Mouse (Mus musculus): Measurements from ENCODE around the gene Cerkl. TPM values are rescaled to one million over a fixed set of nuclear protein-coding genes. Genes with fewer than 3 reads are reported as not detected.

Cerkl gene
- polyA plus RNA-seq, 1 experiment from 2014 or later, result 0.64 TPM

DNA sequence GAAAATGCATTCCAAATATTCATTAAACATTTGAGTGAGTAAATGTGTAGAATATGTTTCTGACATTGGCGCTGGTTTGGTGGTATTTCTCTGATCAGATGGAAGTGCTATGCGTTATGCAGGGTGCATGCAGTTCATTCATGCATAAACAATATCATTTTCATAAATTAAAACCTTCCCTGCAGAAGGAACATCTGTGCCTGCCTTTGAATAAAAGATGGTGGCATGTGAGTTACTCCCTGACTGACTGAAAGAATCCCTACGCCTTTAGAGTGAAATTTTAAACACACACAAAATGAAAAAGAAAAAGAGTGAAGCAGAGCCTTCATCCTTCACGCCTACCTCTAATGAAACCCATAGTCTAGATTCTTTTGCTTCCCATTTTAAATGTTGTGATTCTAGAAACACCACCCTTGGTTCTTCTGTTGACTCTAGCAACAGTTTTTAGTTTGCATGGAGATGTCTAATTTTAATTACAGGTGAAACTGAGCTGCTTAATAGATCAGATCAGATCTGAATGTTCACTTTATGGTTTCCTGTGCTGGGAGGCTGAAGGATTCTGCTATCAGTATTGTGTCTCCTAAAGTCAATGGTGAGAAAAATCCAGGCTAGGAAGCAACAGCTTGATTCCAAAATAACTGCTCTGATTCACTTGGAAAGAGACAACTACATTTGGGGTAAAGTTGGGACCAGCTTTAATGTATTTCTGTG, 5.7 kb downstream of the Cerkl start:
- ATAC-seq (replicated peaks; ENCODE audit: low FRiP score, low TSS enrichment, low read depth) (no peak), DNase-seq (ENCODE audit: low spot score) (no peak)
- Histone ChIP-seq H3K4me1 (replicated peaks; ENCODE audit: control insufficient read depth, insufficient read depth, low read length) (0 out of 2 replicates have a peak, but pooled peaks cover 2% of the 10 kb centered on the region), H3K27ac (ENCODE audit: low read depth) (no peak overlapping the region), H3K4me2 (ENCODE audit: low read length) (no peak overlapping the region), H3K9me3 (ENCODE audit: control insufficient read depth, low read length) (no peaks in the 10 kb centered on the region), H3K27me3 (replicated peaks; ENCODE audit: control insufficient read depth, insufficient read depth, low read length) (peaks cover 41% of the 10 kb centered on the region), H3K36me3 (ENCODE audit: control insufficient read depth, insufficient read depth, low read length) (no peaks in the 10 kb centered on the region), H3K9ac (ENCODE audit: low read length) (no peak overlapping the region), H3K4me3 (ENCODE audit: low read depth, low read length) (no peak overlapping the region)
- WGBS, result 62% methylated on average over 4 of the region's 4 CpGs

DNA sequence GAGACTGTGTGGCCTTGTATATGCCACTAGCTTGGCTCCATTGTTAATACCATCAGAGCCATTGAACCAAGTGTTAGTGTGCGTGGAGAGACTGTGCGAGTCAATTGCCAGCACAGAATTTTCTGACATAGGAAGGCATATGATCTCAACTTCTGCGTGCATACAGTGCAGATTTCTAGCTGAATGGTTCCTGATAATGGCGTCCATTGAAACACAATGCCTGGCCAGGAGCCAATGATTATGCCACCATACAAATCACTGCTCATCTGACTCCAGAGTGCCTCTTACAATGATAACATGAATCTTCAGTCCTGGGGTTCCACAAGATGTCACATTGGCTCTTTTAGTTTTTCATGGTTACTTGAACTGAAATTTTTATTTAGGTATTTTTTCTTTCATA, 7.2 kb downstream of the Cerkl start:
- no peak for ATAC-seq (replicated peaks; ENCODE audit: low FRiP score, low TSS enrichment, low read depth)
- no peaks in the 10 kb centered on the region for H3K4me1 ChIP-seq (replicated peaks; ENCODE audit: control insufficient read depth, insufficient read depth, low read length)
- 81% methylated on average over 4 of the region's 4 CpGs for WGBS
- H3K4me2 ChIP-seq (ENCODE audit: low read length), result no peak overlapping the region
- H3K9me3 ChIP-seq (ENCODE audit: control insufficient read depth, low read length), result no peaks in the 10 kb centered on the region
- H3K36me3 ChIP-seq (ENCODE audit: control insufficient read depth, insufficient read depth, low read length), result no peaks in the 10 kb centered on the region
- H3K27me3 ChIP-seq (replicated peaks; ENCODE audit: control insufficient read depth, insufficient read depth, low read length), result peaks cover 27% of the 10 kb centered on the region
- H3K4me3 ChIP-seq (ENCODE audit: low read depth, low read length), result no peak overlapping the region
- no peak overlapping the region for H3K9ac ChIP-seq (ENCODE audit: low read length)
- DNase-seq (ENCODE audit: low spot score), result no peak
- no peak overlapping the region for H3K27ac ChIP-seq (ENCODE audit: low read depth)

DNA sequence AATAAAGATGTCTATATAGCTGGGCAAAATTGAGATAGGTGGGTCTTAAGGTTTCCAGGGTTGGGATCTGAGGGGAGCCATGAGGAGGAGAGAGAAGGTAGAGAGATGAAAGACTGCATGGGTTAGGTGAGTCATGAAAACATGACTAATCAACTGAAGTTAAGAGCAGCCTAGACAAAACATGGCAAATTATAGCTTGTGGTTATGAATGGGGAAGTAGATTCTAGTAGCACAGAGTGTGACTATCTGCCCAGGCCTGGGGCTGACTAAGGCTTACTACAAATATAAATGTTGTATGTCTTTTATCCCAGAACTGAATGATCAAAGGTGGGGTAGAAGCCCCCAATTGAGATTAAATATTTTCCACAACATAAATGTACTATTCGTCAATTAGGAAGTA, 9.4 kb downstream of the Cerkl start:
- ATAC-seq (replicated peaks; ENCODE audit: low FRiP score, low TSS enrichment, low read depth), result no peak
- no peak overlapping the region for H3K9ac ChIP-seq (ENCODE audit: low read length)
- H3K27me3 ChIP-seq (replicated peaks; ENCODE audit: control insufficient read depth, insufficient read depth, low read length), result peaks cover 11% of the 10 kb centered on the region
- H3K4me3 ChIP-seq (ENCODE audit: low read depth, low read length), result no peak overlapping the region
- DNase-seq (ENCODE audit: low spot score), result no peak
- no peaks in the 10 kb centered on the region for H3K4me1 ChIP-seq (replicated peaks; ENCODE audit: control insufficient read depth, insufficient read depth, low read length)
- H3K27ac ChIP-seq (ENCODE audit: low read depth), result no peak overlapping the region
- 87% methylated on average over 1 of the region's 1 CpGs for WGBS
- H3K9me3 ChIP-seq (ENCODE audit: control insufficient read depth, low read length), result no peaks in the 10 kb centered on the region
- no peaks in the 10 kb centered on the region for H3K36me3 ChIP-seq (ENCODE audit: control insufficient read depth, insufficient read depth, low read length)
- H3K4me2 ChIP-seq (ENCODE audit: low read length), result no peak overlapping the region

DNA sequence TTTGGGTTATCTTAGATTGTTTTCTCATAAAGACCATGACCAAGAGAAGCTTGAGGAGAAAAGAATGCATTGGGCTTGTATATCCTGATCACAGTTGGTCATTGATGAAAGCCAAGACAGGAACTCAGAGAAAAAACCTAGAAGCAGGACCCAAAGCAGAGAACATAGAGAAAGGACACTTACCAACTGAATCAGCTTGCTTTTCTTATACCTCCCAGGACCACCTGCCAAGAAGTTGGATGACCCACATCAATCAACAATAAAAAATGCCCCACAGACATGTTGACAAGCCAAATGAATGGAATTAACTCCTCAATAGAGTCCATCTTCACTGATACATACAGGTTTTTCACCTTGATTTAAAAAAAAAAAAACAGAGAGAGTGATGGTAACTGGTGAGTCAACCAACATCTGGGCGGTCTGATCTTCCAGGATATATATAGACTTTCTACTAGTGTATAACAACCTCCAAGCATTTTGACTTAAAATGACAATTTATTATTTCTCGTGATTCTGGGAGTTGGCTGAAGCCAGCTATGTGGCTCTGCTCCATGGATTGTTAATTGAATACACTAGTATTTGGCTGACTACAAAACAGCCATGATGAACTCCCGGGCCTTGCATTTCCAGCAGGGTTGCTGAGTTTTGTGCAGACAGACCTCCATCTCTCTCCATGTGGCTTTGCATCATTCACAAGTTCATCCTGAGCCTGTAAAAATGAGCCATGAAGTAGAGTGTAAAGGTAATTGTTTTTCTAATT, 12.5 kb downstream of the Cerkl start:
- WGBS, result 91% methylated on average over 3 of the region's 3 CpGs
- ATAC-seq (replicated peaks; ENCODE audit: low FRiP score, low TSS enrichment, low read depth), result no peak

GRCm38 (mm10) chr2:79443401-79443800, 13.2 kb downstream of the Cerkl start:
- Histone ChIP-seq H3K9ac (ENCODE audit: low read length) (no peak overlapping the region), H3K27me3 (replicated peaks; ENCODE audit: control insufficient read depth, insufficient read depth, low read length) (no peaks in the 10 kb centered on the region), H3K4me2 (ENCODE audit: low read length) (no peak overlapping the region), H3K36me3 (ENCODE audit: control insufficient read depth, insufficient read depth, low read length) (no peaks in the 10 kb centered on the region), H3K4me3 (ENCODE audit: low read depth, low read length) (no peak overlapping the region), H3K27ac (ENCODE audit: low read depth) (no peak overlapping the region), H3K4me1 (replicated peaks; ENCODE audit: control insufficient read depth, insufficient read depth, low read length) (no peaks in the 10 kb centered on the region), H3K9me3 (ENCODE audit: control insufficient read depth, low read length) (no peaks in the 10 kb centered on the region)
- no peak for ATAC-seq (replicated peaks; ENCODE audit: low FRiP score, low TSS enrichment, low read depth)
- 88% methylated on average over 2 of the region's 2 CpGs for WGBS
- no peak for DNase-seq (ENCODE audit: low spot score)

More for the DNA sequence above, 12.5 kb downstream of the Cerkl start:
- Histone ChIP-seq H3K27me3 (replicated peaks; ENCODE audit: control insufficient read depth, insufficient read depth, low read length) (no peaks in the 10 kb centered on the region), H3K4me3 (ENCODE audit: low read depth, low read length) (no peak overlapping the region), H3K4me2 (ENCODE audit: low read length) (no peak overlapping the region), H3K9me3 (ENCODE audit: control insufficient read depth, low read length) (no peaks in the 10 kb centered on the region), H3K36me3 (ENCODE audit: control insufficient read depth, insufficient read depth, low read length) (no peaks in the 10 kb centered on the region), H3K4me1 (replicated peaks; ENCODE audit: control insufficient read depth, insufficient read depth, low read length) (no peaks in the 10 kb centered on the region), H3K9ac (ENCODE audit: low read length) (no peak overlapping the region), H3K27ac (ENCODE audit: low read depth) (no peak overlapping the region)
- DNase-seq (ENCODE audit: low spot score), result no peak

DNA sequence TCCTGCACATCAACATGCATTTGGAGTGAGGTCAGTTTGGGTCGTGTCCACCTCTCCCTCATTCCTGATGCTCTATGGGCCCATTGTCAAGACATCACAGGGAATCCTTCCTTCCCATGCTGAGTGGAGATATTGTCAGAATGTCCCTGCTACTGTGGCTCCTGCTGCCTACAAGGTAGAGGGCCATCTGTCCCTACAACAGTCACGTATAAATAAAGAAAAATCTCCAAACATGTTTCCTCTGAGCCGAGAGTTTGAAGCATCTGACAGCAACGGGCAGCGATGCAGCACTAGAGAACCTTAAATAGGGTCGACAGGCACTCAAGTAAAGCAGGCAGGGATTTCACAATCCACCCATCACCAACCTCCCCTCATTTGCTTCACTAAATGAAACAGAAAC, 13.7 kb downstream of the Cerkl start:
- H3K4me2 ChIP-seq (ENCODE audit: low read length), result no peak overlapping the region
- H3K9me3 ChIP-seq (ENCODE audit: control insufficient read depth, low read length), result no peaks in the 10 kb centered on the region
- no peak overlapping the region for H3K9ac ChIP-seq (ENCODE audit: low read length)
- no peak for DNase-seq (ENCODE audit: low spot score)
- H3K4me3 ChIP-seq (ENCODE audit: low read depth, low read length), result no peak overlapping the region
- 79% methylated on average over 6 of the region's 6 CpGs for WGBS
- no peaks in the 10 kb centered on the region for H3K36me3 ChIP-seq (ENCODE audit: control insufficient read depth, insufficient read depth, low read length)
- no peak for ATAC-seq (replicated peaks; ENCODE audit: low FRiP score, low TSS enrichment, low read depth)
- no peak overlapping the region for H3K27ac ChIP-seq (ENCODE audit: low read depth)
- H3K4me1 ChIP-seq (replicated peaks; ENCODE audit: control insufficient read depth, insufficient read depth, low read length), result no peaks in the 10 kb centered on the region
- H3K27me3 ChIP-seq (replicated peaks; ENCODE audit: control insufficient read depth, insufficient read depth, low read length), result no peaks in the 10 kb centered on the region

- Histone ChIP-seq H3K9ac (ENCODE audit: low read length) (no peak overlapping the region), H3K4me1 (replicated peaks; ENCODE audit: control insufficient read depth, insufficient read depth, low read length) (no peaks in the 10 kb centered on the region), H3K4me3 (ENCODE audit: low read depth, low read length) (no peak overlapping the region), H3K4me2 (ENCODE audit: low read length) (no peak overlapping the region), H3K36me3 (ENCODE audit: control insufficient read depth, insufficient read depth, low read length) (no peaks in the 10 kb centered on the region), H3K27ac (ENCODE audit: low read depth) (no peak overlapping the region), H3K27me3 (replicated peaks; ENCODE audit: control insufficient read depth, insufficient read depth, low read length) (no peaks in the 10 kb centered on the region), H3K9me3 (ENCODE audit: control insufficient read depth, low read length) (no peaks in the 10 kb centered on the region)
- ATAC-seq (replicated peaks; ENCODE audit: low FRiP score, low TSS enrichment, low read depth) (no peak), DNase-seq (ENCODE audit: low spot score) (no peak)
- 94% methylated on average over 2 of the region's 2 CpGs for WGBS
These were observed 14.4 kb downstream of the Cerkl start for GRCm38 (mm10) chr2:79442227-79442626.

DNA sequence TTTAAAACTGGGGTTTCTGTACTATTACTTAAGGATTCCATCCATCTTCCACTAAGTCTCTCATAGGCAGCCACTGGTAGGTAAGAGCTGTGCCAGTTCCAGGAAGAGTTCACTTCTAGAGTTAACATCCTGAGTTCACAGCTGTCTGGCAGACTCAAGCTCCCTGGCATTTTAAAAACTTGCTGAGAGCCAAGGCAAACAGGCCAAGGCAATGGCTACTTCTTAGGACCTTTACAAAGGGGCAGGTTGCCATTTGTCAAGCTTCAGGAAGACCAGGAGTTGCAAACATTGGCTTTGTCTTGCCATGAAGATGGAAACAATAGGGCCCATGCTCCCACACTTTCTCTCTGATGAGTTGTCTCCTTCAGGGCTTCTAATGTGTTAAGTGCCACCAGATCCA, 26.5 kb downstream of the Cerkl start:
- Histone ChIP-seq H3K27me3 (replicated peaks; ENCODE audit: control insufficient read depth, insufficient read depth, low read length) (peaks cover 22% of the 10 kb centered on the region; the same call in 1 of the 2 replicates), H3K9ac (ENCODE audit: low read length) (no peak overlapping the region), H3K4me2 (ENCODE audit: low read length) (no peak overlapping the region), H3K4me1 (replicated peaks; ENCODE audit: control insufficient read depth, insufficient read depth, low read length) (peaks cover 6% of the 10 kb centered on the region), H3K36me3 (ENCODE audit: control insufficient read depth, insufficient read depth, low read length) (no peaks in the 10 kb centered on the region), H3K27ac (ENCODE audit: low read depth) (no peak overlapping the region), H3K4me3 (ENCODE audit: low read depth, low read length) (no peak overlapping the region), H3K9me3 (ENCODE audit: control insufficient read depth, low read length) (no peaks in the 10 kb centered on the region)
- no peak for DNase-seq (ENCODE audit: low spot score)
- no peak for ATAC-seq (replicated peaks; ENCODE audit: low FRiP score, low TSS enrichment, low read depth)

DNA sequence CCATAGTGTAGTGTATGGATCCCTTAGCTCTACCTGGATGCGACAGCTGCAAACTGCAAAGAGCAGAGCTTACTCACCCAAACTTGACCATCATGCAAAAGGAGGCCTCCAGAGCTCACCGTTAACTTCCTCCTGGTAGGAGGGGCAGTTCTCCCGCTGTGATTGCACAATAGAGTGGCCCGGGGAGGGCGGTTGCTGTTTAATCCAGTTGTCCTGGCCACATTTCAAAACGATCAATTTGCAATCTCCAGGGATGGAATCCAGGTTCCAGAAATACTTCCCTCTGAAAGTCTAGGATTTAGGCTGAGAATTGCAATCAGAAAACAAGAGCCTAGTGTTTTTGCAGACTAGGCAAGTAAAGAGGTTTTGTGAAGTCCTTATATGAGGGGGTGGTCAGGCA, 26.9 kb downstream of the Cerkl start:
- H3K27me3 ChIP-seq (replicated peaks; ENCODE audit: control insufficient read depth, insufficient read depth, low read length), result peaks cover 22% of the 10 kb centered on the region; the same call in 1 of the 2 replicates
- H3K9me3 ChIP-seq (ENCODE audit: control insufficient read depth, low read length), result no peaks in the 10 kb centered on the region
- no peak overlapping the region for H3K4me3 ChIP-seq (ENCODE audit: low read depth, low read length)
- no peak overlapping the region for H3K9ac ChIP-seq (ENCODE audit: low read length)
- ATAC-seq (replicated peaks; ENCODE audit: low FRiP score, low TSS enrichment, low read depth) (no peak), DNase-seq (ENCODE audit: low spot score) (no peak)
- peaks cover 6% of the 10 kb centered on the region for H3K4me1 ChIP-seq (replicated peaks; ENCODE audit: control insufficient read depth, insufficient read depth, low read length)
- WGBS, result 15% methylated on average over 6 of the region's 6 CpGs
- no peak overlapping the region for H3K4me2 ChIP-seq (ENCODE audit: low read length)
- H3K36me3 ChIP-seq (ENCODE audit: control insufficient read depth, insufficient read depth, low read length), result no peaks in the 10 kb centered on the region
- no peak overlapping the region for H3K27ac ChIP-seq (ENCODE audit: low read depth)
